Mouse (Mus musculus): ENCODE data around the gene Rmnd5a.
"Not testable (repeated sequence)": the region's sequence is repeated elsewhere in the genome, so short reads cannot be mapped to it uniquely, and the experiment has no call there.

GRCm38 (mm10) chr6:71479588-71479987, 39.2 kb upstream of the Rmnd5a start:
- TF ChIP-seq ZC3H11A (IDR thresholded peaks at IDR 0.05; ENCODE audit: low read depth, low read length); POLR2AphosphoS2 (IDR thresholded peaks at IDR 0.05; ENCODE audit: low read depth, low read length); E2F4 (IDR thresholded peaks at IDR 0.05; ENCODE audit: insufficient replicate concordance, low read depth, low read length); SMC3 (IDR thresholded peaks at IDR 0.05; ENCODE audit: low read depth, low read length); JUND (conservative IDR thresholded peaks at IDR 0.05; ENCODE audit: low read depth, low read length); SIN3A (IDR thresholded peaks at IDR 0.05; ENCODE audit: low read length); ZMIZ1 (IDR thresholded peaks at IDR 0.05; ENCODE audit: low read depth, low read length); RAD21 (IDR thresholded peaks at IDR 0.05; ENCODE audit: low read depth, low read length); HCFC1 (IDR thresholded peaks at IDR 0.05; ENCODE audit: low read depth, low read length); MAX (IDR thresholded peaks at IDR 0.05; ENCODE audit: low read length); POLR2A (IDR thresholded peaks at IDR 0.05; ENCODE audit: low read depth, low read length); CTCF (conservative IDR thresholded peaks at IDR 0.05 in 1 of 2, IDR thresholded peaks at IDR 0.05 in 1 of 2; ENCODE audit: low read depth in 2 of 2, low read length in 2 of 2); USF1 (IDR thresholded peaks at IDR 0.05; ENCODE audit: low read depth, low read length); MXI1 (IDR thresholded peaks at IDR 0.05; ENCODE audit: low read depth, low read length): not testable (repeated sequence)
